Mouse (Mus musculus) ES-Bruce4 (cell line): ENCODE data around the gene Ifit3b.

Experiments
- CTCF ChIP-seq: IDR thresholded peaks from one replicate; pipeline ENCODE4 v1.8.1; 2011; ENCODE audit warnings: low read depth, low read length
- EP300 ChIP-seq: IDR thresholded peaks from 2 replicates; pipeline ENCODE4 v1.6.1; 2011; ENCODE audit warnings: low read depth, low read length; ENCODE audit not compliant: insufficient read depth
- POLR2A ChIP-seq: IDR thresholded peaks from one replicate; pipeline ENCODE4 v1.8.1; 2011; ENCODE audit warnings: low read length; ENCODE audit not compliant: insufficient read depth

GRCm38 (mm10) chr19:34655227-34655805 is 47.5 kb downstream of the Ifit3b start:
- TF ChIP-seq POLR2A (no peak), CTCF (no peak), EP300 (peak; percentile 78; the same call in 1 of the 2 replicates)
